Mouse (Mus musculus) erythroblast, embryonic 14.5 days (primary cell): ENCODE results near the gene Mllt3. TPM values are rescaled to one million over a fixed set of nuclear protein-coding genes. Genes with fewer than 3 reads are reported as not detected.

Experiments used
- H3K27me3 ChIP-seq: 2 replicates; pipeline ENCODE4 v1.6.1; 2012; ENCODE audit warnings: inconsistent platforms; ENCODE audit not compliant: control insufficient read depth
- H3K36me3 ChIP-seq: 2 replicates; pipeline ENCODE4 v1.6.1; 2012; ENCODE audit warnings: mild to moderate bottlenecking, inconsistent platforms; ENCODE audit not compliant: control insufficient read depth
- H3K4me1 ChIP-seq: 2 replicates; pipeline ENCODE4 v1.6.1; 2012; ENCODE audit warnings: inconsistent platforms; ENCODE audit not compliant: control insufficient read depth
- H3K4me3 ChIP-seq: replicated peaks from 2 replicates; pipeline ENCODE3; 2012; ENCODE audit warnings: moderate library complexity, mild to moderate bottlenecking, inconsistent platforms
- H3K9me3 ChIP-seq: 2 replicates; pipeline ENCODE4 v1.6.1; 2012; ENCODE audit warnings: low read length, inconsistent platforms, mixed read lengths; ENCODE audit not compliant: control insufficient read depth
- GATA1 ChIP-seq: IDR thresholded peaks from 2 replicates; pipeline ENCODE4 v1.6.1; 2012; ENCODE audit warnings: low read length, inconsistent platforms, mixed read lengths
- TAL1 ChIP-seq: IDR thresholded peaks from 3 replicates; pipeline ENCODE4 v1.6.1; 2012; ENCODE audit warnings: low read length, inconsistent platforms, mixed read lengths
- polyA plus RNA-seq: library from polyadenylated mRNA; stranded (reverse); fragments of >175 nt; gene quantifications from 2 replicates; pipeline ENCODE4 v1.2.3, GENCODE M21; 2012

The Mllt3 gene
- polyA plus RNA-seq, 1 experiment: 7.8 TPM

- Histone ChIP-seq H3K36me3 (peaks cover 15% of the 10 kb centered on the region), H3K27me3 (no peaks in the 10 kb centered on the region), H3K4me3 (no peak overlapping the region), H3K4me1 (no peaks in the 10 kb centered on the region), H3K9me3 (no peaks in the 10 kb centered on the region)
- no peak for TF ChIP-seq GATA1
- TF ChIP-seq TAL1: no peak
Measured at GRCm38 (mm10) chr4:87767711-87768561, 265.2 kb downstream of the Mllt3 start.

- Histone ChIP-seq H3K9me3 (no peaks in the 10 kb centered on the region), H3K4me3 (no peak overlapping the region), H3K27me3 (peaks cover 5% of the 10 kb centered on the region; the same call in 1 of the 2 replicates), H3K4me1 (no peaks in the 10 kb centered on the region), H3K36me3 (no peaks in the 10 kb centered on the region)
- no peak for TF ChIP-seq GATA1
- no peak for TF ChIP-seq TAL1
Measured at GRCm38 (mm10) chr4:87765729-87766128, 267.4 kb downstream of the Mllt3 start.

- Histone ChIP-seq H3K36me3 (no peaks in the 10 kb centered on the region), H3K4me1 (no peaks in the 10 kb centered on the region), H3K9me3 (no peaks in the 10 kb centered on the region), H3K4me3 (no peak overlapping the region), H3K27me3 (peaks cover 5% of the 10 kb centered on the region; the same call in 1 of the 2 replicates)
- TF ChIP-seq GATA1 (no peak), TAL1 (no peak)
Measured at GRCm38 (mm10) chr4:87761075-87761474, 272.1 kb downstream of the Mllt3 start.

GRCm38 (mm10) chr4:87760297-87760696, 272.9 kb downstream of the Mllt3 start:
- no peak overlapping the region for H3K4me3 ChIP-seq
- H3K27me3 ChIP-seq: peaks cover 5% of the 10 kb centered on the region; the same call in 1 of the 2 replicates
- no peaks in the 10 kb centered on the region for H3K9me3 ChIP-seq
- H3K36me3 ChIP-seq: no peaks in the 10 kb centered on the region
- TF ChIP-seq GATA1 (no peak), TAL1 (no peak)
- no peaks in the 10 kb centered on the region for H3K4me1 ChIP-seq

GRCm38 (mm10) chr4:87759625-87760024, 273.5 kb downstream of the Mllt3 start:
- Histone ChIP-seq H3K4me1 (no peaks in the 10 kb centered on the region), H3K9me3 (no peaks in the 10 kb centered on the region), H3K27me3 (peaks cover 5% of the 10 kb centered on the region; the same call in 1 of the 2 replicates), H3K4me3 (no peak overlapping the region), H3K36me3 (no peaks in the 10 kb centered on the region)
- no peak for TF ChIP-seq GATA1
- TF ChIP-seq TAL1: no peak

GRCm38 (mm10) chr4:87759110-87759509, 274.1 kb downstream of the Mllt3 start:
- H3K4me1 ChIP-seq: no peaks in the 10 kb centered on the region
- TF ChIP-seq GATA1 (no peak), TAL1 (no peak)
- no peak overlapping the region for H3K4me3 ChIP-seq
- H3K36me3 ChIP-seq: no peaks in the 10 kb centered on the region
- peaks cover 5% of the 10 kb centered on the region; the same call in 1 of the 2 replicates for H3K27me3 ChIP-seq
- no peaks in the 10 kb centered on the region for H3K9me3 ChIP-seq

- H3K36me3 ChIP-seq: no peaks in the 10 kb centered on the region
- H3K4me1 ChIP-seq: peaks cover 29% of the 10 kb centered on the region
- H3K27me3 ChIP-seq: no peaks in the 10 kb centered on the region; the same call in none of the 2 replicates
- TF ChIP-seq TAL1 (no peak), GATA1 (no peak)
- H3K9me3 ChIP-seq: no peaks in the 10 kb centered on the region
- H3K4me3 ChIP-seq: no peak overlapping the region
Measured at GRCm38 (mm10) chr4:87751515-87751864, 281.7 kb downstream of the Mllt3 start.

GRCm38 (mm10) chr4:87750856-87751514, 282.2 kb downstream of the Mllt3 start:
- H3K9me3 ChIP-seq: no peaks in the 10 kb centered on the region
- peaks cover 29% of the 10 kb centered on the region for H3K4me1 ChIP-seq
- TF ChIP-seq TAL1: peak; percentile 32; the same call in 1 of the 3 replicates
- peak; percentile 41; the same call in 1 of the 2 replicates for TF ChIP-seq GATA1
- H3K4me3 ChIP-seq: no peak overlapping the region
- H3K27me3 ChIP-seq: no peaks in the 10 kb centered on the region; the same call in none of the 2 replicates
- H3K36me3 ChIP-seq: no peaks in the 10 kb centered on the region

GRCm38 (mm10) chr4:87749532-87750234, 283.5 kb downstream of the Mllt3 start:
- peaks cover 29% of the 10 kb centered on the region for H3K4me1 ChIP-seq
- TF ChIP-seq TAL1 (no peak), GATA1 (no peak)
- H3K4me3 ChIP-seq: no peak overlapping the region
- H3K27me3 ChIP-seq: no peaks in the 10 kb centered on the region; the same call in none of the 2 replicates
- H3K9me3 ChIP-seq: no peaks in the 10 kb centered on the region
- H3K36me3 ChIP-seq: no peaks in the 10 kb centered on the region
